Mouse (Mus musculus) forebrain, embryonic 15.5 days (tissue): ENCODE data around the gene Gm21094. TPM values are rescaled to one million over a fixed set of nuclear protein-coding genes. Genes with fewer than 3 reads are reported as not detected.
"Not testable (repeated sequence)": the region's sequence is repeated elsewhere in the genome, so short reads cannot be mapped to it uniquely, and the experiment has no call there.

Source experiments
- ATAC-seq: fragments of 200-750 bp; cut with Nextera tagmentation; replicated peaks from 2 replicates; pipeline ENCODE4 v1.8.0; 2017; ENCODE audit warnings: mild to moderate bottlenecking, moderate TSS enrichment, moderate library complexity
- H3K27ac ChIP-seq: fragments of 300-500 bp; sonication (generic); replicated peaks from 2 replicates; pipeline ENCODE4 v1.5.1; 2015; ENCODE audit warnings: mild to moderate bottlenecking, inconsistent platforms
- H3K27me3 ChIP-seq: fragments of 300-500 bp; sonication (generic); 2 replicates; pipeline ENCODE4 v1.6.1; 2015; ENCODE audit warnings: inconsistent platforms
- H3K36me3 ChIP-seq: fragments of 300-500 bp; sonication (generic); 2 replicates; pipeline ENCODE4 v1.6.1; 2015; ENCODE audit warnings: mild to moderate bottlenecking, inconsistent platforms
- H3K4me1 ChIP-seq: fragments of 300-500 bp; sonication (generic); 2 replicates; pipeline ENCODE4 v1.6.1; 2015; ENCODE audit warnings: inconsistent platforms
- H3K4me2 ChIP-seq: fragments of 300-500 bp; sonication (generic); replicated peaks from 2 replicates; pipeline ENCODE4 v1.6.1; 2015; ENCODE audit warnings: mild to moderate bottlenecking, inconsistent platforms
- H3K4me3 ChIP-seq: fragments of 300-500 bp; sonication (generic); 2 replicates; pipeline ENCODE4 v1.5.1; 2015; ENCODE audit warnings: mild to moderate bottlenecking, inconsistent platforms
- H3K9ac ChIP-seq: fragments of 300-500 bp; sonication (generic); replicated peaks from 2 replicates; pipeline ENCODE4 v1.6.1; 2015; ENCODE audit warnings: mild to moderate bottlenecking, inconsistent platforms
- H3K9me3 ChIP-seq: fragments of 300-500 bp; sonication (generic); 2 replicates; pipeline ENCODE4 v1.6.1; 2016; ENCODE audit warnings: inconsistent platforms
- WGBS: fragments of 180-500 bp; shearing (Covaris S2); methylation state at CpG from one replicate; pipeline ENCODE4 v1.1.7; 2015; ENCODE audit warnings: mixed read lengths; 5-methylcytosine and 5-hydroxymethylcytosine counted together
- polyA plus RNA-seq: library from polyadenylated mRNA; unstranded; fragments of >200 nt; fragmentation: Nextera tagmentation; extraction: Ambion mirVana; gene quantifications from 2 replicates; pipeline ENCODE4 v1.2.1, GENCODE M21; 2015

Gm21094 gene
- not detected in 2 replicates for polyA plus RNA-seq

GRCm38 (mm10) chrY:32620343-32620742 lies at the start of gene Gm21094:
Gm21094 (minus strand) TSS chrY:32620443.
- not testable (repeated sequence) for H3K9ac ChIP-seq, H3K36me3 ChIP-seq, H3K4me2 ChIP-seq, H3K27ac ChIP-seq, ATAC-seq, H3K4me3 ChIP-seq, H3K4me1 ChIP-seq, H3K9me3 ChIP-seq, H3K27me3 ChIP-seq
- no CpG with 5 or more reads among the region's 8 CpGs for WGBS
